Mouse (Mus musculus) neural tube, embryonic 12.5 days (tissue): ENCODE data around the gene Angel1. TPM values are rescaled to one million over a fixed set of nuclear protein-coding genes. Genes with fewer than 3 reads are reported as not detected.

Source experiments
- ATAC-seq: fragments of 200-750 bp; cut with Nextera tagmentation; 2 replicates; pipeline ENCODE4 v1.8.0; 2017; ENCODE audit warnings: low read depth, mild to moderate bottlenecking, moderate TSS enrichment, moderate library complexity; ENCODE audit not compliant: low FRiP score
- H3K27ac ChIP-seq: fragments of 300-500 bp; sonication (generic); 2 replicates; pipeline ENCODE4 v1.5.1; 2016
- H3K27me3 ChIP-seq: fragments of 300-500 bp; sonication (generic); replicated peaks from 2 replicates; pipeline ENCODE4 v1.6.1; 2016; ENCODE audit warnings: mild to moderate bottlenecking
- H3K36me3 ChIP-seq: fragments of 300-500 bp; sonication (generic); 2 replicates; pipeline ENCODE4 v1.6.1; 2016; ENCODE audit warnings: mild to moderate bottlenecking
- H3K4me1 ChIP-seq: fragments of 300-500 bp; sonication (generic); 2 replicates; pipeline ENCODE4 v1.6.1; 2016
- H3K4me2 ChIP-seq: fragments of 300-500 bp; sonication (generic); replicated peaks from 2 replicates; pipeline ENCODE4 v1.6.1; 2016; ENCODE audit warnings: mild to moderate bottlenecking
- H3K4me3 ChIP-seq: fragments of 300-500 bp; sonication (generic); 2 replicates; pipeline ENCODE4 v1.5.1; 2016
- H3K9ac ChIP-seq: fragments of 300-500 bp; sonication (generic); 2 replicates; pipeline ENCODE4 v1.6.1; 2016; ENCODE audit warnings: mild to moderate bottlenecking
- H3K9me3 ChIP-seq: fragments of 300-500 bp; sonication (generic); 2 replicates; pipeline ENCODE4 v1.6.1; 2016; ENCODE audit warnings: mild to moderate bottlenecking
- WGBS: fragments of 180-500 bp; shearing (Covaris S2); methylation state at CpG from one replicate; pipeline ENCODE4 v1.1.7; 2016; 5-methylcytosine and 5-hydroxymethylcytosine counted together
- polyA plus RNA-seq: library from polyadenylated mRNA; unstranded; fragments of >200 nt; fragmentation: Nextera tagmentation; extraction: Ambion mirVana; gene quantifications from 2 replicates; pipeline ENCODE4 v1.2.1, GENCODE M21; 2016

The Angel1 gene
- polyA plus RNA-seq, 1 experiment from 2014 or later = 18.1 TPM

DNA sequence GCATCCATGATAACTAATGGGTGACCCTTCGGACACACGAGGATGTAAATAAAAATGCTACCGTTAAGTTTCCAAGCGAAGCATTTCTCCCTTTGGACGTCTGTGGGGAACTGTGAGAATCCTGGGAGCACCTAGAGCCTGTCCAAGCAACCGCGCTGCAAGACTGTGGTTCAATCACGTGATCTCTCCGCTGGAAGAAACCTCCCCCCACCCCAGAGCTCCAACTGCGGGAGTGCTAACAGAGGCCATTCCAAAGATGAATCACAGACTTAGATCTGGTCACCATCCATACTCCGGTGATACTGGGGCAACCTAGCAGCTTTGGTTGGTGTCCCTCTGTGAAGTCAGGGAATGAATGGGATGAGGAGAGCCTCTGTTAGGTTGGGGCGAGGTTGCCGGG is 34.8 kb upstream of the Angel1 start:
- Histone ChIP-seq H3K9ac (no peak overlapping the region), H3K27ac (no peak overlapping the region), H3K4me1 (no peaks in the 10 kb centered on the region), H3K4me2 (no peak overlapping the region), H3K36me3 (no peaks in the 10 kb centered on the region), H3K27me3 (no peaks in the 10 kb centered on the region), H3K9me3 (peaks cover 4% of the 10 kb centered on the region; the same call in 1 of the 2 replicates), H3K4me3 (no peak overlapping the region)
- no peak for ATAC-seq
- WGBS = 78% methylated on average over 13 of the region's 13 CpGs

- Histone ChIP-seq H3K4me2 (no peak within 1 kb of the TSS), H3K9me3 (no peaks in the 10 kb centered on the region), H3K36me3 (no peaks in the 10 kb centered on the region), H3K4me1 (no peaks in the 10 kb centered on the region), H3K27me3 (no peaks in the 10 kb centered on the region), H3K4me3 (no peak within 1 kb of the TSS), H3K9ac (no peak within 1 kb of the TSS), H3K27ac (no peak within 1 kb of the TSS)
- no peak for ATAC-seq
- 86% methylated on average over 8 of the region's 8 CpGs for WGBS
These were observed 8.1 kb upstream of the Angel1 start, which contains the start of gene Lrrc74a for GRCm38 (mm10) chr12:86734319-86734810. Lrrc74a (plus strand) TSS chr12:86734369.

DNA sequence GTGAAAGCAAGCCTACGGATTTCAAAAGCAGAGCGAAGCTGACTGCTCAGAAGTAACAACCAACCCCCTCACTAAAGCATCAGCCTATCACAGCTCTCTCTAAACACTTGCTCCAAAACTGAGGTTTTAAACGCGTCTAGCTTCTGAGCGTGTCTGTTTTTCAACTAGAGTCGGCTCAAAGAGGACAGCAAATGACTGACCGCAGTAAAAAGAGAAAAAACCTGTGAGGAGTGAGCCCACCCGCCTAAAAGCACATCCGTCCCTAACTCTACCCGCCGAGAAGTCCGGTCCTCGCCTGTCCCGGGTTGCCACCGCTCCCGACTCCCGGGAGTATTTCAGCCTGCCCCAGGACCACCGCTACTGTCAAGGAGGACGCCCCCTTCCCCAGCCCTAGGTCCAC is 554 bp downstream of the Angel1 start:
- under 1% methylated on average over 19 of the region's 19 CpGs for WGBS
- peak overlapping the region; percentile 74 for H3K4me3 ChIP-seq
- H3K4me2 ChIP-seq = peak overlapping the region; percentile 93
- H3K9me3 ChIP-seq = no peaks in the 10 kb centered on the region
- no peak overlapping the region for H3K27ac ChIP-seq
- ATAC-seq = peak; percentile 45; the same call in 1 of the 2 replicates
- H3K27me3 ChIP-seq = no peaks in the 10 kb centered on the region
- H3K4me1 ChIP-seq = peaks cover 6% of the 10 kb centered on the region; the same call in 1 of the 2 replicates
- H3K9ac ChIP-seq = peak overlapping the region; percentile 73
- peaks cover 3% of the 10 kb centered on the region; the same call in 1 of the 2 replicates for H3K36me3 ChIP-seq

- ATAC-seq = no peak
- WGBS = 75% methylated on average over 2 of the region's 2 CpGs
- no peaks in the 10 kb centered on the region for H3K27me3 ChIP-seq
- H3K4me3 ChIP-seq = no peak overlapping the region
- H3K9me3 ChIP-seq = no peaks in the 10 kb centered on the region
- H3K36me3 ChIP-seq = peaks cover 10% of the 10 kb centered on the region; the same call in 1 of the 2 replicates
- no peak overlapping the region for H3K9ac ChIP-seq
- no peak overlapping the region for H3K4me2 ChIP-seq
- H3K4me1 ChIP-seq = peaks cover 6% of the 10 kb centered on the region; the same call in 1 of the 2 replicates
- no peak overlapping the region for H3K27ac ChIP-seq
These were observed 2.0 kb downstream of the Angel1 start for GRCm38 (mm10) chr12:86724300-86724699.

DNA sequence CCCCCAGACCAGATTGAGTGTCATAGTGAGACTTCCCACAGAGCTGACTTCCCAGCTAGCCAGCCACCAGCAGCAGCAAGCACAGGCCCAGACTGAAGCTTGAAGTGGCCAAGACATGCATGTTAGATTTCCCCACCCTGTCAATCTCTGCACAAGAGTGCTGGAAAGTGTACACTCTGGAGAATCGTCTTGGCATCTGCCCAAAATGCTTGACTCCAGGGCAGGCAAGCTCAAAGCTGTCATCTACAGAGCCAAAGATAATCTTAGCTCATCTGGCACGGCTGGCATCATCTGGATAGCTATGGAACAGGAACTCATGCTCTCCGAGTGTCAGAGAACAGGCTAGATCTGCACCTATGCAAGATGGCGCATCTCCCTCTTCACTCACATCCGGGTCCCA is 4.8 kb downstream of the Angel1 start:
- H3K4me1 ChIP-seq = peaks cover 6% of the 10 kb centered on the region; the same call in 1 of the 2 replicates
- 91% methylated on average over 5 of the region's 5 CpGs for WGBS
- H3K4me3 ChIP-seq = no peak overlapping the region
- no peak overlapping the region for H3K4me2 ChIP-seq
- peaks cover 14% of the 10 kb centered on the region for H3K36me3 ChIP-seq
- H3K9me3 ChIP-seq = no peaks in the 10 kb centered on the region
- ATAC-seq = no peak
- H3K9ac ChIP-seq = no peak overlapping the region
- no peak overlapping the region for H3K27ac ChIP-seq
- no peaks in the 10 kb centered on the region for H3K27me3 ChIP-seq

- Histone ChIP-seq H3K4me2 (no peak overlapping the region), H3K27ac (no peak overlapping the region), H3K9ac (no peak overlapping the region), H3K9me3 (no peaks in the 10 kb centered on the region), H3K4me1 (peaks cover 4% of the 10 kb centered on the region; the same call in 1 of the 2 replicates), H3K27me3 (no peaks in the 10 kb centered on the region), H3K4me3 (no peak overlapping the region), H3K36me3 (peaks cover 16% of the 10 kb centered on the region)
- 88% methylated on average over 18 of the region's 18 CpGs for WGBS
- ATAC-seq = no peak
These were observed 6.2 kb downstream of the Angel1 start for GRCm38 (mm10) chr12:86719961-86720639.

GRCm38 (mm10) chr12:86716962-86717361 is 9.3 kb downstream of the Angel1 start:
- 95% methylated on average over 11 of the region's 11 CpGs for WGBS
- Histone ChIP-seq H3K4me2 (no peak overlapping the region), H3K36me3 (peaks cover 16% of the 10 kb centered on the region), H3K27me3 (no peaks in the 10 kb centered on the region), H3K9ac (no peak overlapping the region), H3K4me3 (no peak overlapping the region), H3K9me3 (no peaks in the 10 kb centered on the region), H3K4me1 (no peaks in the 10 kb centered on the region), H3K27ac (no peak overlapping the region)
- no peak for ATAC-seq

GRCm38 (mm10) chr12:86715401-86715800 is 10.9 kb downstream of the Angel1 start:
- Histone ChIP-seq H3K27ac (no peak overlapping the region), H3K9ac (no peak overlapping the region), H3K4me1 (no peaks in the 10 kb centered on the region), H3K4me2 (no peak overlapping the region), H3K27me3 (no peaks in the 10 kb centered on the region), H3K4me3 (no peak overlapping the region), H3K36me3 (peaks cover 9% of the 10 kb centered on the region), H3K9me3 (no peaks in the 10 kb centered on the region)
- WGBS = 41% methylated on average over 5 of the region's 5 CpGs
- no peak for ATAC-seq

- H3K9me3 ChIP-seq = no peaks in the 10 kb centered on the region
- no peak overlapping the region for H3K9ac ChIP-seq
- peaks cover 6% of the 10 kb centered on the region; the same call in 1 of the 2 replicates for H3K36me3 ChIP-seq
- no peaks in the 10 kb centered on the region for H3K4me1 ChIP-seq
- WGBS = 77% methylated on average over 5 of the region's 5 CpGs
- no peak overlapping the region for H3K4me2 ChIP-seq
- H3K27me3 ChIP-seq = no peaks in the 10 kb centered on the region
- no peak for ATAC-seq
- no peak overlapping the region for H3K27ac ChIP-seq
- no peak overlapping the region for H3K4me3 ChIP-seq
These were observed 12.2 kb downstream of the Angel1 start for GRCm38 (mm10) chr12:86714026-86714425.

- Histone ChIP-seq H3K27me3 (no peaks in the 10 kb centered on the region), H3K9ac (no peak overlapping the region), H3K4me1 (peaks cover 2% of the 10 kb centered on the region), H3K27ac (no peak overlapping the region), H3K4me2 (no peak overlapping the region), H3K36me3 (0 out of 2 replicates have a peak, but pooled peaks cover 7% of the 10 kb centered on the region), H3K9me3 (no peaks in the 10 kb centered on the region), H3K4me3 (no peak overlapping the region)
- WGBS = 81% methylated on average over 5 of the region's 5 CpGs
- no peak for ATAC-seq
These were observed 20.4 kb downstream of the Angel1 start for GRCm38 (mm10) chr12:86705843-86706242.

DNA sequence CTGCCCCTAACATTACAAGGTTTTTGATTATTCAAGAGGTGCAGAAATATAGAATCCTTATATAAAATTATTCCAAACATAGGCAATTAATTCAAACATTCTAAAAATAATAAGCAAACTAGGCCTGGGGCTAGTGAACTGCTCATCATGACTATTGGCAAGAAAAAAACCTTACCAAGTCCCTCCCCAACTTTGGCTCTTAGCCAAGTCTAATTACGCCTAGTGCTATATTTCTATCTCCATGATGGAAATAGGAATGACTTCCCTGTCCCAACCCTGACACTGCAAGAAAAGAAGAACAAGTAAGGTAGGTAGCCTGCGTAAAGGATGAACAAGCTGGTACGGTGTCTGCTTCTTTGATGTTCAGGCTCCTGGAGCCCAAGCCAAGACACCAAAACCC is 23.6 kb downstream of the Angel1 start:
- ATAC-seq = no peak
- Histone ChIP-seq H3K9ac (no peak overlapping the region), H3K27ac (no peak overlapping the region), H3K9me3 (no peaks in the 10 kb centered on the region), H3K27me3 (no peaks in the 10 kb centered on the region), H3K4me3 (no peak overlapping the region), H3K4me1 (peaks cover 12% of the 10 kb centered on the region), H3K36me3 (0 out of 2 replicates have a peak, but pooled peaks cover 7% of the 10 kb centered on the region), H3K4me2 (no peak overlapping the region)
- 91% methylated on average over 3 of the region's 3 CpGs for WGBS

DNA sequence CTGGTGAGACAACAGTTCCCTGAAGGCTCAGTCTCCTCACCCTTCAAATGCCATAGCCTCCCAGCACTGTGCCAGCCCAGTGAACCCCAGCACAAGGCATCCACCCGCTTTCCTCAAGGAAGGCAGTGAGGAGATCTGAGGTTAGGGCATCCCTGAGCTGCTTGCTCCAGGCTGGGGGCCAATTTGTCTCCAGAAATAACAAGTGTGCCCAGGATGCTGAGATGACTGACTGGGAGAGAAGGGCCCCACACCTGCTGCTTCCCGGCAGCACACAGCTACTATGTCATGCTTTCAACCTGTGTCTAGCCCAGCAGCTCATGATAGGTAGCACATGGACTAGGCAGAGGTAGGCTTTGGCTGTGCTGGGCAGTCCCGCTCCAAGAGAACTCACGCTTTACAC is 24.8 kb downstream of the Angel1 start:
- Histone ChIP-seq H3K36me3 (peaks cover 16% of the 10 kb centered on the region), H3K9me3 (0 out of 2 replicates have a peak, but pooled peaks cover 6% of the 10 kb centered on the region), H3K4me2 (no peak overlapping the region), H3K27me3 (no peaks in the 10 kb centered on the region), H3K27ac (no peak overlapping the region), H3K4me3 (no peak overlapping the region), H3K4me1 (peaks cover 12% of the 10 kb centered on the region), H3K9ac (no peak overlapping the region)
- ATAC-seq = no peak
- 88% methylated on average over 4 of the region's 4 CpGs for WGBS
